Mouse (Mus musculus) liver, embryonic 12.5 days (tissue): ENCODE results near the gene Kif26b. TPM values are rescaled to one million over a fixed set of nuclear protein-coding genes. Genes with fewer than 3 reads are reported as not detected.

Experiments used
- ATAC-seq: fragments of 200-750 bp; cut with Nextera tagmentation; 2 replicates; pipeline ENCODE4 v1.8.0; 2017; ENCODE audit warnings: moderate number of reproducible peaks, mild to moderate bottlenecking, moderate library complexity
- H3K27ac ChIP-seq: fragments of 300-500 bp; sonication (generic); 2 replicates; pipeline ENCODE4 v1.5.1; 2016; ENCODE audit warnings: mild to moderate bottlenecking
- H3K27me3 ChIP-seq: fragments of 300-500 bp; sonication (generic); replicated peaks from 2 replicates; pipeline ENCODE4 v1.6.1; 2016; ENCODE audit warnings: mild to moderate bottlenecking, moderate library complexity
- H3K36me3 ChIP-seq: fragments of 300-500 bp; sonication (generic); 2 replicates; pipeline ENCODE4 v1.6.1; 2016; ENCODE audit warnings: mild to moderate bottlenecking, moderate library complexity
- H3K4me1 ChIP-seq: fragments of 300-500 bp; sonication (generic); 2 replicates; pipeline ENCODE4 v1.6.1; 2016
- H3K4me2 ChIP-seq: fragments of 300-500 bp; sonication (generic); 2 replicates; pipeline ENCODE4 v1.6.1; 2016; ENCODE audit warnings: mild to moderate bottlenecking, moderate library complexity
- H3K4me3 ChIP-seq: fragments of 300-500 bp; sonication (generic); 2 replicates; pipeline ENCODE4 v1.5.1; 2016; ENCODE audit warnings: mild to moderate bottlenecking, moderate library complexity
- H3K9ac ChIP-seq: fragments of 300-500 bp; sonication (generic); 2 replicates; pipeline ENCODE4 v1.6.1; 2016; ENCODE audit warnings: mild to moderate bottlenecking, moderate library complexity
- H3K9me3 ChIP-seq: fragments of 300-500 bp; sonication (generic); replicated peaks from 2 replicates; pipeline ENCODE4 v1.6.1; 2016; ENCODE audit warnings: mild to moderate bottlenecking, moderate library complexity
- WGBS: fragments of 180-500 bp; shearing (Covaris S2); methylation state at CpG from one replicate; pipeline ENCODE4 v1.1.7; 2016; ENCODE audit not compliant: insufficient replicate concordance; 5-methylcytosine and 5-hydroxymethylcytosine counted together
- polyA plus RNA-seq: library from polyadenylated mRNA; unstranded; fragments of >200 nt; fragmentation: Nextera tagmentation; extraction: Ambion mirVana; gene quantifications from 2 replicates; pipeline ENCODE4 v1.2.1, GENCODE M21; 2016

Kif26b gene
- polyA plus RNA-seq, 1 experiment from 2014 or later: 0.67 TPM

DNA sequence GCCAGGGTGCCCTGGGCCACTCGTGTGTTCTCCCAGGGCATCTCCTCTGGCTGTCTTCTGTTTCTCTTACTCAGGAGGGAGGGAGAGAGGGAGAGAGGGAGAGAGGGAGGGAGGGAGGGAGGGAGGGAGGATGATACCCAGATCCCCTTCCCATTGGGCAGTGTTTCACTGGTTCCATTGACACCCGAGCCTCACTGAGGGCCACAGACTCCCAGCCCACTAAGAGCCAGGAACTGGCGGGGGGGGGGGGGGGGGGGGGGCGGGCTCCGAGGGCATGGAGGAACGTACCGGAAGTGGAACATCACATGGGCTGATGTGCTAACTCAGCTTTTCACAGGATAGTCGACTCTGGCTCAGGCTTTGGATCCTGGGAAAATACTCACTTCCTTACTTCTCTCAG, 15.0 kb upstream of the Kif26b start:
- no peaks in the 10 kb centered on the region for H3K9me3 ChIP-seq
- ATAC-seq: no peak
- H3K27me3 ChIP-seq: peaks cover 15% of the 10 kb centered on the region; the same call in 1 of the 2 replicates
- H3K9ac ChIP-seq: no peak overlapping the region
- no peaks in the 10 kb centered on the region for H3K4me1 ChIP-seq
- no peak overlapping the region for H3K4me3 ChIP-seq
- H3K27ac ChIP-seq: no peak overlapping the region
- H3K36me3 ChIP-seq: no peaks in the 10 kb centered on the region
- H3K4me2 ChIP-seq: no peak overlapping the region
- WGBS: 27% methylated on average over 6 of the region's 8 CpGs

DNA sequence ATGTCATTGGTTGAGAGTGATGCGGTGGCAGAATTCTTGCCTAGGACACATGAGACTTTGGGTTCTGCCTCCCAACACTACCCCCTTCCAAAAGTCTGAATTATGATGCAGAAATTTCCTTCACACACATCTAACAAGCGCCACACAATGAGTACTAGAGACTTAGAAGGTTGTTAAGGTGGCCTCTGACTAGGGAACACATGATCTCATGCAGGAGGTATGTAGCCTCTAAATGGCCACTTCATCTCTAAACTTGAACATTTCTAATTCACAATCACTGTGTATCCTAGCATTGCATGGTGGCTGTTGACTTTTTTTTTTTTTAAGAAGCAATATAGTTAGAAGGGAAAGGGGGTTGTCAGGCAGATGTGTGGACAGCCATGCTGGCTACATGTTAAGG, 13.1 kb upstream of the Kif26b start:
- Histone ChIP-seq H3K4me2 (no peak overlapping the region), H3K9ac (no peak overlapping the region), H3K27ac (no peak overlapping the region), H3K9me3 (no peaks in the 10 kb centered on the region), H3K4me3 (no peak overlapping the region), H3K27me3 (peaks cover 18% of the 10 kb centered on the region; the same call in 1 of the 2 replicates), H3K4me1 (no peaks in the 10 kb centered on the region), H3K36me3 (no peaks in the 10 kb centered on the region)
- ATAC-seq: no peak
- WGBS: 64% methylated on average over 2 of the region's 2 CpGs

GRCm38 (mm10) chr1:178522389-178522788, 6.5 kb upstream of the Kif26b start:
- H3K27ac ChIP-seq: no peak overlapping the region
- H3K27me3 ChIP-seq: peaks cover 23% of the 10 kb centered on the region
- H3K9me3 ChIP-seq: no peaks in the 10 kb centered on the region
- H3K9ac ChIP-seq: no peak overlapping the region
- no peak for ATAC-seq
- H3K4me2 ChIP-seq: no peak overlapping the region
- H3K4me1 ChIP-seq: peaks cover 2% of the 10 kb centered on the region; the same call in 1 of the 2 replicates
- no peaks in the 10 kb centered on the region for H3K36me3 ChIP-seq
- WGBS: 79% methylated on average over 5 of the region's 5 CpGs
- H3K4me3 ChIP-seq: no peak overlapping the region

- no peaks in the 10 kb centered on the region for H3K9me3 ChIP-seq
- H3K27me3 ChIP-seq: peaks cover 30% of the 10 kb centered on the region
- no peak for ATAC-seq
- no peak overlapping the region for H3K27ac ChIP-seq
- WGBS: 55% methylated on average over 5 of the region's 5 CpGs
- no peaks in the 10 kb centered on the region for H3K36me3 ChIP-seq
- no peak overlapping the region for H3K4me2 ChIP-seq
- H3K9ac ChIP-seq: no peak overlapping the region
- peaks cover 9% of the 10 kb centered on the region; the same call in 1 of the 2 replicates for H3K4me1 ChIP-seq
- no peak overlapping the region for H3K4me3 ChIP-seq
Observed at GRCm38 (mm10) chr1:178523152-178523551, 5.8 kb upstream of the Kif26b start.

DNA sequence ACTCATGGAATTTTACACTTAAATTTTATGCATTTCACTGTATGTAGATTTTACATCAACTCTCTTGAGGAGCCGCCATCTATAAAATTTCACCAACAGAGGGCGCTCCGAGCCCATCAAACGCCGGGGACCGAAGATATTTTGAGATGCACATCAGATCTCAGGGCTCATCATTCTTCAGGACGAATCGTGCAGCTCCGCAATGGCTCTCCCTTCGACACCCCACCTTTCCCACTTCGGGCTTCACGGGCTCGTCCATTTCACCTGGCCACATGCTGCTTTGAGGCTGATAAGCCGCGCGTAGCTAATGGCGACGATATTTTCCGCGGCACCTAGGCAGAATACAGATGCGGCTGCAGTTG, 1.8 kb upstream of the Kif26b start:
- Histone ChIP-seq H3K27ac (no peak overlapping the region), H3K9ac (no peak overlapping the region), H3K9me3 (no peaks in the 10 kb centered on the region), H3K4me3 (peak overlapping the region; percentile 53), H3K27me3 (peaks cover 59% of the 10 kb centered on the region), H3K4me1 (peaks cover 36% of the 10 kb centered on the region; the same call in 1 of the 2 replicates), H3K4me2 (peak overlapping the region; percentile 81), H3K36me3 (no peaks in the 10 kb centered on the region)
- under 1% methylated on average over 21 of the region's 21 CpGs for WGBS
- no peak; the same call in 1 of the 2 replicates for ATAC-seq

GRCm38 (mm10) chr1:178527547-178528361, 1.2 kb upstream of the Kif26b start:
- peak overlapping the region; percentile 53 for H3K4me3 ChIP-seq
- WGBS: under 1% methylated on average over 59 of the region's 59 CpGs
- H3K36me3 ChIP-seq: no peaks in the 10 kb centered on the region
- peak overlapping the region; percentile 81 for H3K4me2 ChIP-seq
- peaks cover 36% of the 10 kb centered on the region; the same call in 1 of the 2 replicates for H3K4me1 ChIP-seq
- no peak; the same call in 1 of the 2 replicates for ATAC-seq
- H3K27me3 ChIP-seq: peaks cover 65% of the 10 kb centered on the region
- H3K27ac ChIP-seq: no peak overlapping the region
- 0 out of 2 replicates have a peak overlapping the region, but pooled peaks have one; percentile 22 for H3K9ac ChIP-seq
- no peaks in the 10 kb centered on the region for H3K9me3 ChIP-seq

- peak; percentile 17; the same call in 1 of the 2 replicates for ATAC-seq
- Histone ChIP-seq H3K4me3 (peak overlapping the region; percentile 53), H3K4me2 (peak overlapping the region; percentile 81), H3K9ac (no peak overlapping the region), H3K27me3 (peaks cover 78% of the 10 kb centered on the region), H3K9me3 (no peaks in the 10 kb centered on the region), H3K4me1 (peaks cover 36% of the 10 kb centered on the region; the same call in 1 of the 2 replicates), H3K27ac (no peak overlapping the region), H3K36me3 (no peaks in the 10 kb centered on the region)
- WGBS: 2% methylated on average over 38 of the region's 38 CpGs
Observed at GRCm38 (mm10) chr1:178529512-178530300, 781 bp downstream of the Kif26b start.

DNA sequence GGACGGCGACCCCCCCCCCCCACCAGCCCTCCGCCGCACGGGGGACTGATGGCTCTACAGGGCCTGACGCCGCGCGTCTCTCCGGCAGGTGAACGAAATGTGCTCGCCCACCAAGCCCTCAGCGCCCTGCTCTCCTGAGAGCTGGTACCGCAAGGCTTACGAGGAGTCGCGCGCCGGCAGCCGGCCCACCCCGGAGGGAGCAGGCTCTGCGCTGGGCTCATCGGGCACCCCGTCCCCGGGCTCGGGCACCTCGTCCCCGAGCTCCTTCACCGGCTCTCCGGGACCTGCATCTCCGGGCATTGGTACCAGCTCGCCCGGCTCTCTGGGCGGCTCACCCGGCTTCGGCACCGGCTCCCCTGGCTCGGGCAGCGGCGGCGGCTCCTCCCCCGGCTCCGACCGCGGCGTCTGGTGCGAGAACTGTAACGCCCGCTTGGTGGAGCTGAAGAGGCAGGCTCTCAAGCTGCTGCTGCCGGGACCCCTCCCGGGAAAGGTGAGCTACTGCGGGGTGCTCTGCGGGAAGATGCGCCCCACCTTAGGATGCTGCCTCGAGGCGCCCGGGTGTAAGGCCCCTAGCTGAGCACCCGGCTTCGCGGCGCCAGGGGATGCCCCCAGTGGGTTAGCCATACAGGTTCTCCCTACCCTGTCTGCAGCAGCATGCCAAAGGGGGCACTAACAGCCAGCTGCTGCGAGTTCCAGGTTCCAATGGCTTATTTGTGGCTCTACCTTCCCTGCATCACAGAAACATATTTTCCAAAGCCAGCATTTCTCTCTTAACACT, 1.6 kb downstream of the Kif26b start:
- peak; percentile 50 for ATAC-seq
- Histone ChIP-seq H3K36me3 (no peaks in the 10 kb centered on the region), H3K4me3 (peak overlapping the region; percentile 53), H3K9me3 (no peaks in the 10 kb centered on the region), H3K4me2 (peak overlapping the region; percentile 81), H3K9ac (no peak overlapping the region), H3K27ac (no peak overlapping the region), H3K27me3 (peaks cover 78% of the 10 kb centered on the region), H3K4me1 (peaks cover 36% of the 10 kb centered on the region; the same call in 1 of the 2 replicates)
- 2% methylated on average over 62 of the region's 62 CpGs for WGBS

DNA sequence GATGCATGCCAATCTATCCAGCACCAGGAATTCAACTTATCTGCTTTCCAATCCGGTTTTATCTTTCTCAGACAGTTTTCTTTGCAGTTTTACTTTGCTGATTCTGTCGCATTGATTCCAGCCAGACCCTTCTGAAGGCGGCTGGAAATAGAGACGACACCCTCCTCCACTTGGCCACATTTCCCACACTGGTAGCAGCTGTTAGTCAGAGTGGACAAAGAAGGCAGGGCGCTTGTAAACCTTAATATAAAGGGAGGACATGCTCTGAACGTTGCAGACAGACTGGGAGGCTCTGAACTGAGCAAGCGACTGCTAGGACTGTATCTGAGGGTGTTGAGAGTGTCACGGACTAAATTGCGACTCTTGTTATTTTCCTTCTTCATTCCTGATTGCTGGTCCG, 11.3 kb downstream of the Kif26b start:
- ATAC-seq: no peak
- Histone ChIP-seq H3K4me2 (no peak overlapping the region), H3K36me3 (no peaks in the 10 kb centered on the region), H3K4me3 (no peak overlapping the region), H3K27ac (no peak overlapping the region), H3K27me3 (no peaks in the 10 kb centered on the region), H3K9me3 (no peaks in the 10 kb centered on the region), H3K9ac (no peak overlapping the region), H3K4me1 (no peaks in the 10 kb centered on the region)
- 65% methylated on average over 10 of the region's 10 CpGs for WGBS

GRCm38 (mm10) chr1:178542415-178542814, 13.5 kb downstream of the Kif26b start:
- 72% methylated on average over 5 of the region's 5 CpGs for WGBS
- Histone ChIP-seq H3K27ac (no peak overlapping the region), H3K9me3 (no peaks in the 10 kb centered on the region), H3K27me3 (no peaks in the 10 kb centered on the region), H3K36me3 (no peaks in the 10 kb centered on the region), H3K4me3 (no peak overlapping the region), H3K4me2 (no peak overlapping the region), H3K4me1 (no peaks in the 10 kb centered on the region), H3K9ac (no peak overlapping the region)
- ATAC-seq: no peak

DNA sequence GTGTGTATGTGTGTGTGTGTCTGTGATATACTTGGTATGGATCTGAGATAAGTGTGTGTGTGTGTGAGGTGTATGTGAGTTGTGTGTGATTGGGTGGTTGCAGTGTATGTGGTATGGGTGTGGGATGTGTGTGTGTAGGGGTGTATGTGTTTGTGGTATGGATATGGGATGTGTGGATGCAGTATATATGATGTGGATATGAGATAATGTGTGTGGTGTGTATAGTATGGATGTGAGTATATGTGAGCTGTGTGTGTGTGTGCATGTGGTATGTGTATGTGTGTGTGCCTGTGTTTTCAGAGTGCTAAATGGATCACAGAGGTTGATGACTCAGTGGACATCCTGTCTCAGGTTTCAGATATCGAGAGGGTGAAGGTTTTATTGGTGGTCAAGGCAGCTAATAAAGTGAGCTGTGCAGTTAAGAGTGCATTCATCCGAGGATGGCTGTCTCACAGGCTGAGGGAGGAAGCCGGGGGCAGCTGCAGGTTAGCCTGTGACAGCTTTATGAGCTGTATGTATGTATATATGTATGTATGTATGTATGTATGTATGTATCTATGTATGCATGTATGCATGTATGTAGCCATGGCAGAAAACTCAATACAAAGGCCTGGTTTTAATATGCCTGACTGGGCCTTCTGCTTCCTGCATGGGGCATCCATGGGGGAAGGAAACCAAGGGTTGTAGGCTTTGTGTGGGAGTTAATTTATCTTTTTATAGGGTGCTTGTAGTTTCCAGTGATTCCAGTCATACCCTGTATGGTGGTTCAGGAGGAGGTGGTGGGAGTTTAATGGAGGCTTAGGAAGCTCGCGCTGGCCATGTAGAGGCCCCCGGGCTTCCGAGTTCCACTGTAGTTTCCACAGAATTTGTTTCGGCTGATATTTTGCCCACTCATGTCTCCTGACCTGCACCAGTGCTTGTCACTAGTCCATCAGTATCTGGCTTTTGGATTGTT, 14.3 kb downstream of the Kif26b start:
- Histone ChIP-seq H3K9me3 (no peaks in the 10 kb centered on the region), H3K4me3 (no peak overlapping the region), H3K4me2 (no peak overlapping the region), H3K36me3 (no peaks in the 10 kb centered on the region), H3K4me1 (no peaks in the 10 kb centered on the region), H3K27ac (no peak overlapping the region), H3K9ac (no peak overlapping the region), H3K27me3 (no peaks in the 10 kb centered on the region)
- ATAC-seq: no peak
- 78% methylated on average over 8 of the region's 8 CpGs for WGBS
